1 mouse cellular context compared by ENCODE assay signal in genomic region chr11:77491502-77492291, GRCm38 (mm10).
A peak's percentile ranks its signal among the peaks of the same experiment; 100 is the strongest.
TF ChIP-seq lines count a peak whose summit lies in the region.

No protein-coding gene starts in this region.

TF ChIP-seq in MEL, 35 proteins besides CTCF, POLR2A, EP300 and RAD21 (continued from another document):
- TF ChIP-seq USF1 (IDR thresholded peaks at IDR 0.05; ENCODE audit: low read depth, low read length) (peak; percentile 49; the same call in 1 of the 2 replicates), ZKSCAN1 (IDR thresholded peaks at IDR 0.05; ENCODE audit: low read depth, low read length) (no peak), NELFE (IDR thresholded peaks at IDR 0.05; ENCODE audit: low read depth, low read length) (peak; percentile 44; the same call in 1 of the 2 replicates), MYB (IDR thresholded peaks at IDR 0.05; ENCODE audit: low read depth, low read length) (no peak), UBTF (IDR thresholded peaks at IDR 0.05; ENCODE audit: borderline replicate concordance, insufficient read depth, low read depth, low read length) (no peak), USF2 (IDR thresholded peaks at IDR 0.05; ENCODE audit: borderline replicate concordance in 1 of 2, insufficient read depth in 1 of 2, low read depth in 1 of 2, low read length in 2 of 2) (no peak), MEF2A (IDR thresholded peaks at IDR 0.05; ENCODE audit: extremely low read depth, insufficient replicate concordance, low read depth, low read length, poor library complexity, severe bottlenecking) (no peak), POLR2AphosphoS2 (IDR thresholded peaks at IDR 0.05; ENCODE audit: low read length) (peak; percentile 74), TBP (IDR thresholded peaks at IDR 0.05; ENCODE audit: low read depth, low read length) (peak; percentile 20; the same call in 1 of the 2 replicates), JUND (IDR thresholded peaks at IDR 0.05; ENCODE audit: low read depth, low read length) (no peak)
